Mouse (Mus musculus): Measurements from ENCODE around the gene Smad1. TPM values are rescaled to one million over a fixed set of nuclear protein-coding genes. Genes with fewer than 3 reads are reported as not detected.
"Not testable (repeated sequence)": the region's sequence is repeated elsewhere in the genome, so short reads cannot be mapped to it uniquely, and the experiment has no call there.

The Smad1 gene
- 58.1 and 69.3 TPM in 2 replicates for polyA plus RNA-seq (2012; rRNA removed)

- peak; percentile 98 for DNase-seq (ENCODE audit: low read depth)
- TF ChIP-seq CTCF (IDR thresholded peaks at IDR 0.05; ENCODE audit: borderline replicate concordance, extremely low read depth, insufficient read depth, insufficient read length) = no peak
- TF ChIP-seq POLR2A (IDR thresholded peaks at IDR 0.05; ENCODE audit: borderline replicate concordance, extremely low read depth, insufficient read depth, insufficient read length, poor library complexity, severe bottlenecking) = peak; percentile 91
Observed at GRCm38 (mm10) chr8:79398994-79399650, at the start of gene Smad1. Gene Smad1, minus strand, starts transcription at chr8:79399518.

GRCm38 (mm10) chr8:79447260-79447853 is 48.0 kb upstream of the Smad1 start:
- no peak for TF ChIP-seq CTCF (IDR thresholded peaks at IDR 0.05; ENCODE audit: borderline replicate concordance, extremely low read depth, insufficient read depth, insufficient read length)
- no peak for DNase-seq (ENCODE audit: low read depth)

DNA sequence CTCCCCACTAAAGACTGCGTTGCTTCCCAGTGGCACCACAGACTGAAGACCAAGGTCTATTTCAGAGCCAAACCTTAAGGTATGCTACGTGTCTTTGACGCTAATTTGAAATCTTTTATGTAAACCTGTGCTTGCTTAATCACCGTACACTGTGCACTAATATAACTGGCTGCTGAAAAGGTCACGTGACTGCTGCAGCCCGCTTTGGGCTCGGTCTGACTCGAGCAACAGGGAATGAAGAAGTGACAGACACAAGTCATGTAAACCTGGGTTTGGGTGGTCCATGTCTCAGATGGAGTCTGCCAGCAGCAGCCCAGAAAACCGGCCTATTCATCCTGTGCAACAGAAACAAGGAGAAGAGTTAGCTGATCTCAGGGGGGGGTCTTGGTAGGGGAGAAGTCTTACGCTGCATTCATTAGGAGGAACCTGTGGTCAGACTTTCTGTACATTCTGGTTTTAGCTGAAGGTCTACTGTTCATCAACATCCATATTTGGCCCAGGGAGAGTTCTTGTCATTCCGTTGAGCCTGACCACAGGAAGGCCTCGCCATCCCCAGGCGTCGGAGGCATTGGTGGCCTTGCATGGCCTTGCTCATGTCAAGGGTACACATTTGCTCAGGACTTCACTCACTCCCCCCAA is 44.3 kb upstream of the Smad1 start:
- TF ChIP-seq CTCF (IDR thresholded peaks at IDR 0.05; ENCODE audit: borderline replicate concordance, extremely low read depth, insufficient read depth, insufficient read length) (no peak), POLR2A (IDR thresholded peaks at IDR 0.05; ENCODE audit: borderline replicate concordance, extremely low read depth, insufficient read depth, insufficient read length, poor library complexity, severe bottlenecking) (no peak)

DNA sequence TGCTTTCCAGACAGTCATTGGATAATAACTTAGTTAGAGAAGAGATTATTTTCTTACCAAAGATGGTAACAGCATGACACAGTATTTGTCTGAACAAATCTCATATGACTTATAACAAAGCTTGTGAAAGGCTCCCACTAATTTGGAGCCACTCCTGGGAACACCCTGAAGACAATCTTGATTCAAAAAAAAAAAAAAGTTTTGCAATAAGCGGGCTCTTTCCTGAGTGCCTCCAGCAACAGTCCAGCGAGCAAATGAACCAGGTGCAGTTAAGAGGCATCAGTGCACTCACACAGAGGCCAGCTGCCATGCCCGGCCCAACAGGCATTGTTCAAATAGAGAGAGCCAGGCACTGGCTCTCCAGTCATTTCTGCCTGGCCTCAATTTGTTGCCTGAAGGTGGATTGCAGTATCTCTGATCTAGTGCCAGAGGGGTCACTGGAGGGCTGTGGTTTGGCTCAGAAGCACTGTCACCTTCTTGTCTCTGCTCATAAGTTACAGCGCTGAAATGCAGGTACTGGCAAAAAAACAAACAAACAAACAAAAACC is 34.7 kb upstream of the Smad1 start:
- DNase-seq (ENCODE audit: low read depth) = peak; percentile 50
- TF ChIP-seq POLR2A (IDR thresholded peaks at IDR 0.05; ENCODE audit: borderline replicate concordance, extremely low read depth, insufficient read depth, insufficient read length, poor library complexity, severe bottlenecking) = no peak
- TF ChIP-seq CTCF (IDR thresholded peaks at IDR 0.05; ENCODE audit: borderline replicate concordance, extremely low read depth, insufficient read depth, insufficient read length) = no peak

More for the DNA sequence above, 44.3 kb upstream of the Smad1 start:
- no peak for DNase-seq (ENCODE audit: low read depth)

DNA sequence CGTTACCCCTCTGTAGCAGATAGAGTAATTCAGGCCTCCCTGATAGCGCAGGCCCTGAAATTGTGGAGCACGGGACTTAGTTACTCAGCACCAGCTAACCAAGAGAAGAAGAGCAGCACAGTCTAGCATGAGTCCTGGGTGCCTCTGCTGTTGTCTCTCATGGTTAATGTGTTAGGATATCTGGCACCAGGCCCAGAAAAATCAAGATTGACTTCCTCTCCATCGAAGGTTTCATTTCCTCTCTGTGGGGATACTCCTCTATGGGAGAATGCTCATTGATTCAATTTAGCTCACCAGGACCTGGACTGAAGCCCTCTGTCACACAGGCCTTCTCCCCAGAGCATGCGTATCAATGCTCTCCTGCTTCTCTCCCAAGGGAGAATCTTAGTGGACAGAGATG is 15.6 kb upstream of the Smad1 start:
- TF ChIP-seq CTCF (IDR thresholded peaks at IDR 0.05; ENCODE audit: borderline replicate concordance, extremely low read depth, insufficient read depth, insufficient read length) (no peak), POLR2A (IDR thresholded peaks at IDR 0.05; ENCODE audit: borderline replicate concordance, extremely low read depth, insufficient read depth, insufficient read length, poor library complexity, severe bottlenecking) (no peak)
- peak; percentile 14 for DNase-seq (ENCODE audit: low read depth)

GRCm38 (mm10) chr8:79410501-79410900 is 11.2 kb upstream of the Smad1 start:
- TF ChIP-seq POLR2A (IDR thresholded peaks at IDR 0.05; ENCODE audit: borderline replicate concordance, extremely low read depth, insufficient read depth, insufficient read length, poor library complexity, severe bottlenecking) (no peak), CTCF (IDR thresholded peaks at IDR 0.05; ENCODE audit: borderline replicate concordance, extremely low read depth, insufficient read depth, insufficient read length) (no peak)
- DNase-seq (ENCODE audit: low read depth) = no peak

- DNase-seq (ENCODE audit: low read depth) = not testable (repeated sequence)
Observed at GRCm38 (mm10) chr8:79407356-79407755, 8.0 kb upstream of the Smad1 start.

GRCm38 (mm10) chr8:79404895-79405557 is 5.7 kb upstream of the Smad1 start:
- TF ChIP-seq POLR2A (IDR thresholded peaks at IDR 0.05; ENCODE audit: borderline replicate concordance, extremely low read depth, insufficient read depth, insufficient read length, poor library complexity, severe bottlenecking) (no peak), CTCF (IDR thresholded peaks at IDR 0.05; ENCODE audit: borderline replicate concordance, extremely low read depth, insufficient read depth, insufficient read length) (no peak)
- no peak for DNase-seq (ENCODE audit: low read depth)

DNA sequence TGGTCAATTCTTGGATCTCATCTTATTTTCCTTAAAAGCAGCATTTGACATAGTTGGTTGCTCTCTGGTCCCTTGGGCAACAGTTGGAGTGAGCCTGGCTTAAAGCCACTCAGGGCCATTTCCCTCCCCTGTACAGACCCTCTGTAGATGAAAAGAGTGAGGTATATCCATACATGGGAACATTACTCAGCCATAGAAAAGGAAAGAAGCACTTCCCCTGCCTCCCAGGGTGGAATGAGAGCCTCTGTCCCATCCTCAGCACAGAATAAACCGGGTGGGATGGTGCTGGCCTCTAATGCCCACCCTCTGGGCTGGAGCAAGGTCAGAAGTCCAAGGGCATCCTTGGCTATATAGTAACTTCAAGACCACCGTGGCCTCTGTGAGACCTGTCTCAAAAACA is 1.4 kb upstream of the Smad1 start:
- no peak for DNase-seq (ENCODE audit: low read depth)
- TF ChIP-seq CTCF (IDR thresholded peaks at IDR 0.05; ENCODE audit: borderline replicate concordance, extremely low read depth, insufficient read depth, insufficient read length) (no peak), POLR2A (IDR thresholded peaks at IDR 0.05; ENCODE audit: borderline replicate concordance, extremely low read depth, insufficient read depth, insufficient read length, poor library complexity, severe bottlenecking) (no peak)

- peak; percentile 81 for DNase-seq (ENCODE audit: low read depth)
- TF ChIP-seq POLR2A (IDR thresholded peaks at IDR 0.05; ENCODE audit: borderline replicate concordance, extremely low read depth, insufficient read depth, insufficient read length, poor library complexity, severe bottlenecking) (no peak; the same call in 1 of the 2 replicates), CTCF (IDR thresholded peaks at IDR 0.05; ENCODE audit: borderline replicate concordance, extremely low read depth, insufficient read depth, insufficient read length) (no peak)
Observed at GRCm38 (mm10) chr8:79398251-79398981, 902 bp downstream of the Smad1 start.

DNA sequence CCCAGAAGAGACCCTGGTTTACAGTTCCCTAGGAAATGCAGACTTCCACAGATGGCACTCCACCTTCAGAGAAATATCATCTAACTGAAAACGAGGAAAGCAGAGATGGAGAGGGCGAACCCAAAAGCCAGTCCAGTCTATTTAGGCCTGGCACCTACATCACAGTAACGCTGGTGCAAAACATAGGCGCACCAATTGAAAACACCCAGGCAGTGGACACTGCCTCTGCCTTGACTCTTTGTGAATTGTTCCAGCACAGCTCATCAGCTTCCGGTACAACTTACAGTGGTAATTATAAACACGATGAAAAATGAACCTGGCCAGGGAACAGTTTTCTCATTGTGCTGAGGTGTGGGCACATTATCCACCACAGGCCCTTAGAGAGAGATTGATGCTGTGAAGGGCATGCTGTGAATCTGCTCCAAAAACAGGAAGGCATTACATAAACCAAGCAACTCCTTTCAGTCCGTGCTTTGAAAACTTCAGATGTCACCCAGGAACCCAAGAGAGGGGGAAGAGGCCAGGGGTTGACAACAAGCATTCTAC is 1.5 kb downstream of the Smad1 start:
- DNase-seq (ENCODE audit: low read depth) = peak; percentile 59
- TF ChIP-seq CTCF (IDR thresholded peaks at IDR 0.05; ENCODE audit: borderline replicate concordance, extremely low read depth, insufficient read depth, insufficient read length) (no peak), POLR2A (IDR thresholded peaks at IDR 0.05; ENCODE audit: borderline replicate concordance, extremely low read depth, insufficient read depth, insufficient read length, poor library complexity, severe bottlenecking) (no peak)
